Mouse (Mus musculus) frontal cortex, adult 2 months (tissue): ENCODE measurements around the gene Aldh1l2. TPM values are rescaled to one million over a fixed set of nuclear protein-coding genes. Genes with fewer than 3 reads are reported as not detected.
"Not testable (repeated sequence)": the region's sequence is repeated elsewhere in the genome, so short reads cannot be mapped to it uniquely, and the experiment has no call there.

Experiments used
- DNase-seq, 2 experiments: peaks; one replicate each; pipeline ENCODE4 v3.0.0; 2022; ENCODE audit warnings: low spot score in 1 of 2; ENCODE audit errors: extremely low spot score in 1 of 2
- polyA plus RNA-seq: library from polyadenylated mRNA; depleted of rRNA; stranded (reverse); fragments of >200 nt; gene quantifications from 2 replicates; pipeline ENCODE4 v1.2.3, GENCODE M21; 2012; rRNA removed

The Aldh1l2 gene
- 2.5 and 3.6 TPM in 2 replicates for polyA plus RNA-seq

DNA sequence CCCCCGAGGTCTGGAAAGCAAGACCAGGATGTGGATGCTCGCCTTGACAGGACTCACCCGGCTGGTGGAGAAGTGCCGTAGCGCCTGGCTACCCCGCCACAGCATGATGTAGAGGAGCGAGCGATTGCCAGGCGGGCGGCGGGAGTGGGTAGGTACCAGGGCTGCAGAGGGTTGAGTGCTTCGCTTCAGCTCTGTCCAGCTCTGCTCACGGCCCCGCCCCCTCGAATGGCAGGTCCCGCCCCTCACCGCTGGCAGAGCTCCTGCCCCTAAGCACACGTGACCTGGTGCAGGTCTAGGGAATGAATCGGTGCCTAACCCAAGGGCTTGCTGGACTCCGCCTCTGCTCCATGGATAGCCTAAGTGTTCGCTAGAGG lies at the start of gene Aldh1l2:
Gene Aldh1l2, minus strand, starts transcription at position 231 of the 374 bp plus-strand sequence.
- peak; percentile 5 to 48 for DNase-seq

DNA sequence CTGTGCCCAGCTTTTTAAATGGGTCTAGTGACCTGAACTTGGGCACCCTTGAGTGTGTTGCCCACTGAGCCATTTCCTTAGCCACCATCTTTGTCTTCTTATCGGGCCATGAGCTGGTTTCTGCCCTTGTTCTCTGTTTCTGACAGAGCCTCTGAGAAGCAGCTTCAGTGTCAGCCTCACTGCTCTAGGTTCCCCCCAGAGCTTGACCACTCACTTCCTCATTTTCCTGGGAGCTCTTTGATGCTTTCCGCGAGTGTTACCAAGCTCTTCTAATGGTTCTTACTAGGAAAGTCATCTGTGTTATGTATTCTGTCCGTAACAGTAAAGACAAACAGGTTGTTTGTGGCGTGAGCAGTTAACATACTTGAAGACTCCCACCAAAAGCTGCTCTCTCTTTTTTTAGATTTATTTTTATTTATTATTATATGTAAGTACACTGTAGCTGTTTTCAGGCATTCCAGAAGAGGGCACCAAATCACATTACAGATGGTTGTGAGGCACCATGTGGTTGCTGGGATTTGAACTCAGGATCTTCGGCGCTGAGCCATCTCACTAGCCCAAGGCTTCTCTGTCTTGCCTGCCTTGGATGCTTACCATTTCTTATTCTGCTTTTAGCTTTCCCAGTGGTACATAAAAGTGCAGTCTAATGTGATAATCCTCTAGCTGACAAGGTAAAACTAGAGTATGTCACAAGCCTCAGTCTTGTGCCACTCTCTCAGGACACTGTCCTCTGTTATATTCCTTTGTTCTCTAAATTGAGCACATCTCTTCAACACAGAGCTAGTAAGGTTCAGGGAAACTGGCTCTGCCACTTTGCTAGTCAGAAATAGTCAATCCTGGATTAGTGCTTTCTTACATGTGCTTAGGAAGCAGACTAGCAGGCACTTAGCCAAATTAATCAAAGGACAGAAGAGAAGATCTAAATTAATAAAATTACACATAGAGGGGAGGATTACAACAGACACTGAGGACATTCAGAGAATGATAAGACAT lies 31.8 kb upstream of the Aldh1l2 start:
- DNase-seq, result no peak

DNA sequence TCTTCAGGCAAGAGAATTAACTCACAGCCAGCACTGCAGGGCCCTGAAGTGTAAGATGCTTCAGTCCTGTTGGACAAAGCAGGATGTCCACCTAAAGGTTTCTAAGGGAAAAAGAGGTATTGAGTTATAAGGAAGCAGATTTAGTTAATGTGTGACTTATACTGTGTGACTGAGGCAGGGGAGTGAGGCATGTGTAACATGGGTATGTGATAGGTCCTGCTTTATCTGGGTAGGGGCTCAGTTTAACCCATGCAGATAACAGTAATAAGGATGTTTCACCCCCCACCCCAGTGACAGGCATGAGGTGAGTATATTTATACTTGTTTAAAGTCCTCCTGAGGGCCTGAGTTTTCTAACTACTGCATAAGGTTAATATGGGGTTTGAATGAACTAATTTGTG lies 29.1 kb upstream of the Aldh1l2 start:
- no peak for DNase-seq

DNA sequence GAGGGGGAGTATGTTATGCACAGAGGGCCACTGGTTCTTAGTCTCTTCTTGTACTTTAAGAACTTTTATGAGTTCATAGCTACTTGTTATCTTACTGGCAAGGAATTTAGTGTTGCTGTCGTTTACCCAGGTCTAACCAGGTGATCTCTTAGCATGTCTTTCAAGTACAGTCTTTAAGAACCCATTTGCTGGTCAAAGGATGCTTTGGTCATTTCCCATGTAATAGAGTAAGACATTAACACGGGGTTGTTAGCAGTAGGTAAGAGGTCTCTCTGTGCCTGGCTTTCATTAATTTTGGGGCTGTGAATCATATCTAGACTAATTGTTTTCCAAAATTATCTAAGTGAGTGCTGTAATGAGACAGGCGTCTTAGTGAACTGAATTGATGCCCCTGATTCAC lies 11.4 kb upstream of the Aldh1l2 start:
- DNase-seq, result no peak

DNA sequence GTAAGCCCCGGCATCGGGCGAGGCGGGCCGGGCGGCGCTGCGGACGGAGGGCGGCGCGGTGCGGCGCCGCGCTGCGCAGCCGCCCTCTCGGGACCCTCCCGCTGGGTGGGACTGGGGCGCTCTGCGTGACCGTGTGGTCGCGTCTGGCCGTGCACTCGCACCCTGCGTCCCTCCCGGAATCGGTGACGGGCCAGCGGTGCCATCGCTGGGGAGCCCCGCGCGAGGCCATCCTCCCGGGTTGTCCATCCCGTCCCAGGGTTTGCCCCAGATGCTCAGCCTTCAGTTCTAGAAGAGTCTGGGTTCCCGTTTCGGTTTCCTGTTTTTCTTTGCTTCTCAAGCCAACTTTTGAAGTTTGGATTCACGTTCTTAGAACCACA lies 10.2 kb upstream of the Aldh1l2 start:
- DNase-seq, result peak in 1 of 2 experiments; percentile 54

DNA sequence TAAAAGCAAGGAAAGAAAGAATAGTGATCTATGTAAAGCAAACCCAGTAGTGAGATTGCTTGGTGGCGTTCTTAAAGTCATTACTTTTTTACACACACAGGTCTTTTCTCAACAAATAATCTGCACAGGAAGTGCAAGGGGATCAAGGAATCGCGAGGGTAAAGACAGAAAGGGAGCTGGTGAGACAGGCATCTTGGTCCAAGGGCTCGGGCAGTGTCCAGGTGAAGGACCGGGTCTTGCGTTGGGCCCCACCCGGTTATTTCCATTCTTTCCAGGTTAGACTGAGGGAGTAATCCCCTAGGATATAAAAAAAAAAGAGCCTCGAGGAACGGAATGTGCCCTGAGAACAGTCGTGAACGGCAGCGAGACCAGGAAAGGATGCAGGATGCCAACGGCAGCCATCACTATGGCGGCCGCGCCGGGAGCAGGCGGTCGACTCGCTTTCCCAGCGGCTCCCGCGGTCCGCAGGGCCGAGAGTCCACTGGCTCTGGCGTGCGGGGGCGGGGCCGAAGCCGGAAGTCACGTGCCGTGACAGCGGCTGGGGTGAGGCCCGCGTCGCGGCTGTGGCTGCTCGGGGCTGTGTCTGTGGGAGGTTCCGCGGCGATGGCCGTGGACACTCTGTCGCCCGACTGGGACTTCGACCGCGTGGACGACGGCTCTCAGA lies 9.6 kb upstream of the Aldh1l2 start, which contains the start of gene Washc4:
Gene Washc4, plus strand, starts transcription at position 314 of the 664 bp plus-strand sequence.
- peak; percentile 85 to 95 for DNase-seq

DNA sequence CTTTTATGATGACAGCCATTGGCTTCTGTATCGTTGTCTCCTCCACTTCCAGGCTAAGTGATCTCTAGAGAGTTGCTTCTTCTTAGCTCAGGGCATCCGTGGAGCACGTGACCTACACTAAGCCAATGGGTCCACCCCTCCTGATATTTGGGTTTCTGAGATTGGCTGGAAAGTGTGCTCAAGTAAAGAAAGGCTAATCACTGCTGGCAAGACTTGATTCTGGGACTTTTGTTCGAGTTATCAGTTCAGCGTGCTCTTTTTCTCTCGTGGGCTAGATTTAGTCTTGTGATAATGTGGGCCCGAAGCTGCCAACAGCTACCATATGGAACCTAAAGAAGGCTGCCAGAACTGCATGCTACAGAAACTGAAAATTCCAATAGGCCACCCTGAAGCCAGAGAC lies 8.3 kb upstream of the Aldh1l2 start:
- peak; percentile 11 to 54 for DNase-seq

DNA sequence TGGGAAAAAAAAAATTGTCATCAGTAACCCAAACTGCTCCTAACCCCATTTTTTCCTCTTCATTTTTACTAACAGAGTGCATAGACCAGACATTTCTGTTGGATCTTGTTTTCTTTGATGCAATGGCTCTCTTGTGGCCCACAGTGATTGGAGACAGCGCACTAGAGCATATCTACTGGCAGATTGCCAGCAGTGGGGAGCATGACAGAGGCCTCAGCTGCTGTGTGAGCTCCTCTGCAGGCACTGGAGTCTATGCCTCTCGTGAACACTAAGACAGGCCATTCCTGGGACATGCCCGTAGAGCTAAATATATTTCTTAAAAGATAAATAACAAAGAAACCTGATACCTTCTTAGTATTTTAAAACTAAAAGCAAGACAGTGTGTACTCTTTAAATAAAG lies 6.2 kb upstream of the Aldh1l2 start:
- DNase-seq, result no peak

DNA sequence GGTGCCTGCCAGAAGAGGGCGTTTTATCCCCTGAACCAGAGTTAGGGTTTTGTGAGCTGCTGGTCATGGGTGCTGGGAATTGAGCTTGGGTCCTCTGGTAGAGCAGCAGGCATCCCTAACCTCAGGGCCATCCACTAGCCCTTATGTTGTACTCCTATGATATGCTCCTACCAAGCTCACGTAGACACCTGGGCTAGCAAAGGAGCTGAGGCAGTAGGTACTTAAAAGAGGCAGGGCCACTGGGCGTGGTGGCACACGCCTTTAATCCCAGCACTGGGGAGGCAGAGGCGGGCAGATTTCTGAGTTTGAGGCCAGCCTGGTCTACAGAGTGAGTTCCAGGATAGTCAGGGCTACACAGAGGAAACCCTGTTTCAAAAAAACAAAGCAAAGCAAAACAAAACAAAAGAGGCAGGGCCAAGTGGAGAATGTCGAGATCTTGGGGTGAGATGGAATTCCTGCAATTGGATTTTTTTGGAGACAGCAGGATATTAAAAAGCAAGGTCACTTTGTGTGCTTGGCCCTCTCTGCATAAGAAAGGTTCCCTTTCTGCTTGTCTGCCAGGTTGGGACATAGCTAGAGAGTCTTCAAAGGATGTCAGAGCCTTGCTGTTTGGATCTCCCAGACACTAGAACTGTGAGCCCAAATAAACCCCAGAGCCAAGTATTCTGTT lies 5.5 kb upstream of the Aldh1l2 start:
- DNase-seq, result no peak

DNA sequence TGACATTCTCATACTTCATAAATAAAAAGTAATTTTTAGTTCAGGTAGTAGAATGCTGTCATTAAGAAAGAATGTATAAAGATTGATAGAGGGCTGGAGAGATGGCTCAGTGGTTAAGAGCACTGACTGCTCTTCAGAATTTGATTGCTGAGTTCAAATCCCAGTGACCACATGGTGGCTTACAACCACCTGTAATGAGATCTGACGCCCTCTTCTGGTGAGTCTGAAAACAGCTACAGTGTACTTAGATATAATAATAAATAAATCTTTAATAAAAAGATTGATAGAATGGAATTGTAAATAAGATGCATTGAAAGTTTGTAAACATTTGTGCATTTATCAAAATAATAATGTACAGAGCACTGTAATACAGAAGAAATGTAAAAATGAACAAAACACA lies 2.5 kb upstream of the Aldh1l2 start:
- no peak for DNase-seq

DNA sequence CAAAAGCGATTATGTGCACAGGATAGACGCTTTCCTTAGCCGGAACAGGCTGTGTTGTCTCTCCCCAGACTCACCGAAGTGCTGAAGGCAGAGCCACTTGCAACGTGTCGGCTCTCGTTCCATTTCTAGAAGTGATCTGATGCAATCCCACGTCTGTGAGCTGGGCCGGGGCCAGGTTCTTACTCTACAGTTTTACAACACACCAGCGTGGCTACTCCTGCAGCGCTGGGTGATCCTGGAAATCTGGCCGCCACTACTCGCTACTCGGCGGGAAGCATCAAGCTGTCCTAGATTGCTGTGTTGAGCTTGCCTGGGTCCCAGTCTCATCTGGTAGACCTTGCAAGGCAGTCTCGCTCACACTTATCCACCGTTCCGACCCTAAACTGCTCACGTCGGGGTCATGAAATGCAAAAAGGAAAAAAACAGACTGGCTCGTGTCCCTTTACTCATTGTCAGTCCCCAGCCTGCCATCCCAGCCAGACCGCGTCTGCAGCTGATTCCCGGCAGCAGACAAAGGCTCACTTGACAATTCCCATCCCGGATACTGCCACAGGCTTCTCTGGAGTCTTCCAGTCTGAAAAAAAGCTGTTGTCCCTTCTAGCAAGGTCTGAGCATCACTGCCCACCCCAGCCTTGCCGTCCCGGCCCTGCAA lies 556 bp downstream of the Aldh1l2 start:
- peak; percentile 54 to 85 for DNase-seq

DNA sequence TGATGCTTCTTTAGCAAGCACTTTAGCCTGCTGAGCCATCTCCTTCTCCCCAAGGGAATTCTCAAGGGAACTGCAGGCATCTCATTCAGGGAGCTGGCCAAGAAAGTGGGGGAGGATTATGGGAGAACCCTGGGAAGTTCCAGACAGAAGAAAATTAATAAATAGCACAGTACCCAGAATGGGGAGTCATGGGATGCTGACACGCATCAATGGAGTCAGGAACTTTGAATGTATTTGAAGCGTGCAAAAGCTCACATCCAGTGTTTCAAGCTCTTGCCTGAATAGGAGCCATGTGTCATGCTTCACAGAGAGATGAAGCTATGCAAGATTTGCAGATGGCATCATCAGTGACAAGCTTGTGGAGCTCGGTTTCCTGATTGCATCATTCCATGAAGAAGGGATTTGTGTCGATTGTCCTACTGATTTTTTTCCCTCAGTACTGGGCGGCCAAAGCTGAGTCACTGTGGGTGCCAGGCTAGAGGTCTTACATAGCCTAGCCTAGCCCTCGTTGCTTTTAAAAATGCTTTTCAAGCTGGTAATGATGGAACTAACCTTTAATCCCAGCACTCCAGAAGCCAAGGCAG lies 3.5 kb downstream of the Aldh1l2 start:
- DNase-seq, result no peak

DNA sequence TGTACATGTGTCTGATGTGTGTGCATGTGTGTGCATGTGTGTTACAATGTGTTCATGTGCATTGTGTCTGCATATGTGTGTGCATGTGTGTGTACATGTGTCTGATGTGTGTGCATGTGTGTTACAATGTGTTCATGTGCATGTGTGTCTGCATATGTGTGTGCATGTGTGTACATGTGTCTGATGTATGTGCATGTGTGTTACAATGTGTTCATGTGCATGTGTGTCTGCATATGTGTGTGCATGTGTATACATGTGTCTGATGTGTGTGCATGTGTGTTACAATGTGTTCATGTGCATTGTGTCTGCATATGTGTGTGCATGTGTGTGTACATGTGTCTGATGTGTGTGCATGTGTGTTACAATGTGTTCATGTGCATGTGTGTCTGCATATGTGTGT lies 9.7 kb downstream of the Aldh1l2 start:
- not testable (repeated sequence) for DNase-seq

DNA sequence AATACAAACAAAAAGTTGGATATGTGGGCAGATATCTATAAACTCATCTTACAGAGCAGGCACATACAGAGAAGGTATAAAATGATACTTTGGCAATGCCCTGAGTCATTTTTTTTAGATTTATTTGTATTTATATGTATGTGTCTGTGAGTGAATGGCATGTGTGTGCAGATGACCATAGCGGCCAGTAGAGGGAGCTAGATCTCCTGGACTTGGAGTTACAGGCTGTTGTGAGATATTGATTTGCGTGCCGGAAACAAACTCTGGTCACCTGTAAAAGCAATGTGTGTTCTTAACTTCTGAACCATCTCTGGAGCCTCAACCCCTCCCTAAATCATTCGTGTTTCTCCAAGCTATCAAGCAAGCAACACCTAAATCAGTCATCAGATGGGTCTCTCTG lies 12.9 kb downstream of the Aldh1l2 start:
- no peak for DNase-seq

DNA sequence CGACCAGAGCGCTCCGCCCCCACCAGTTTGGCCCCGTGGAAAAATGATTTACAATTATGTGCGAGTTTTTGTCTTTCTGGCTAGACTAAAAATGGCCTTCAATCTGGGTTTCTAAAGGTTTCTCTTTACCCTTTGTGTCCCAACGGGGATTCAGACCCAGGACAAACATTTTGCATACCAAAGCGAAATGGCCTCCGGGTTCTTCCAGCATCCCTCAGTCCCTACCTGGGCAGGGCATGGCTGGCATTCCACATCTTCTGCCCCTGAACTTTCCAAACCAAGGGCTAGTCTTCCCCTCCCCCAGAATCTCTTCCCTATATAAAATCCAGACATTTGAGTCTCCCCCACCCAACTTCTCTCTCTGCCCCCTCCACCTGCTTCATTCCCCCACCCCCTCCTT lies 20.2 kb downstream of the Aldh1l2 start:
- no peak for DNase-seq

DNA sequence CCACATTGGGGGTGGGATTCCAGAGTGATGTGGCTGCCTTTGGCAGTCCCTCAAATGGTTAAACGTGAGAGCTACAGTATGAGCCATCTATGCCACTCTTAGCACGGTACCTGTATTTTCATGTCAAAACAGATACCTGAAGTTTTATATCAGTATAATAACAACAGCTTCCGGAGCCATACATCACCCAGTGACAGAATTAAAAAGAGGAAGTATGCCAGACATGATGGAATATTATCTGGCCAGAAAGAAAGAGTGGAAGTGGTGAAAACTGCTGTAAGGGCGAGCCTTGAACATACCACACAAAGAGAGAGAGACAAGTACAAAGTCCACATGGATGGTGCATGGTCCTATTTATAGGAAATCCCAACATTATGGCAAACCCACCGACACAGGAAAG lies 22.6 kb downstream of the Aldh1l2 start:
- DNase-seq, result no peak

DNA sequence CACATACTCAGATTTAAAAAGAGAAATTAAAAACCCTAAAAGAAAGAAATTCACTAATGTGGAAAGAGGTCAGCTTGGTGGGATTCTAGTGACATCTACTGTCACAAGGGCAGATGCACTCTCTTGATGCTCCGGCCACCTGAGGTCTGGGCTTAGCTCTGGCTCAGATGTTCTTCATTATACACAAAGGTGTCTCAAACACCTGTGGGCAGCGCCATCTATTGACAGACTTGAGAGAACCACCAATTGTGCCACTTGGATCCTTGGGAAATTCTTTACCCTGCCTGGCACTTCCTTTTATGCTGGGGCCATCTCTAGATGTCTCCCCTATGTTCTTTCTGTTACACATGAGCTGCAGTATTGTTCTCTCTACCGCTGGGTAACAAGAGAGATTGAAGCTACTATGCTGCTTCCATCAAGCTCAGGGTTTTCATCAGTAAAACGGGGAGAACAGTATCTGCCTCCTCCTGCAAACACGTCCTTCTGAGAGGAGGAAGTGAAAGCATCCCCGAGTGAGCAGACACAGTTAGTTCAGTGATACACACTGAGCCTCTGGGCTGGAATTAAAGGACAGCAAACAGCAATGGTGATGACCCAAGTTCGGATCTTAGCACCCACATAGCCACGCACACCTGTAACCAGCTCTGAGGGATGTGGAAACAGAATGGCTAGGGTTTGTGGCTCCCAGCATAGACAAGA lies 24.8 kb downstream of the Aldh1l2 start:
- DNase-seq, result peak in 1 of 2 experiments; percentile 44

DNA sequence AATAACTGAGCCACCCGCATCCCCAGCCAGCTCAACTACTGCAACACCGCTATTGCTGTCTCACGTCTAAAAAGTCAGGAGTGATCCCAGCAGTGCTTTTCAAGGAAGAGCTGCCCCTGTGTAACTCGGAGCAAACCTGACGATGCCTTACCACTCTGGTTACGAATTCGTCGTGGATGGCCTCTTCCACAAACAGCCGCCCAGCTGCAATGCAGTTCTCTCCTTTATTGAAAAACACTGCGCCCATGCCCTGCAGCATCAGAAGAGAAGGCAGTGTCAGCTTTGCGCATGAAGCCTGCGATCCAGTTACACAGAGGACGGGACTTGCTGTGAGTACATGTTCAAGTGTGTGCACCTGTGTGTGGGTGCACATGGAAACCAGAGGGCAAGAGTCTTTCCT lies 36.6 kb downstream of the Aldh1l2 start:
- DNase-seq, result no peak

DNA sequence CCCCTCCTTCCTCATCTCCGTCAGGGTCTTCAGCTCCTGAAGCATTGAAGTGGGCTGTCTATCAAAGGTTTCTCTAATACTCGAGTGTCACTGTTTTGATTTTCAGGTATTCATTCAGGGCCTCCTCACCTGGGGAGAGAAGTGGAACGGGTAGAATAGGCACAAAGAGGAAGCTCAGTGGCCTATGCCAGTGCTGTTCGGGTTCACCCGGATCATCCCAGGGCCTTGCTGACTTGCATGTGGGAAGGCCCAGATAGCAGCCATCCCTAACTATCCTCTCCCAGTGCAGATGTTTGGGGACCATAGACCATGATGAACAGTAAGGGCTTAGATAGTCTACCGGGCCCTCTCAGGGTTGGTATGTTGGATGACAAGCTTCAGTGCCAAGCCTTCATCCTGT lies 43.4 kb downstream of the Aldh1l2 start:
- no peak for DNase-seq

DNA sequence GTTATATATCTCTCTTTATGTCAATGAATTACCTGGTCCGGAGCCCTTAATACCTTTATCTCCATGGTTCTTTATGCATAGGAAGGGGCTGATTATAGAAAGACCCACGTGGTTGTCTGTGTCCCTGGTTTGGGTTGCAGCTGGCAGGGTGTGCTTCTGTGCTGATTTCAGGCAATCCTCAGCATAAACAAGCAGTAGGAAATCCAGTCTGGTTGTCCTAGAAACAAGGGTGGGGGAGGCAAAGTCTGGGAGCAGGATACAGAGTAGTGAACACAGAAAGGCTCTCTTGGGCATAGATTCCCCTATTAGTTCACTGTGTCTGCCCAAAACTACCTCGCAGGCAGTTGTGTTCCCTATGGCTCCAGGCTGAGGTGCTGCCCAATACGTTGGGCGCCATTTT lies 56.7 kb downstream of the Aldh1l2 start:
- peak; percentile 11 to 26 for DNase-seq
